Mouse (Mus musculus) lung, adult 2 months (tissue): ENCODE data around the gene Lsm11.

ENCODE experiments used
- CTCF ChIP-seq: fragments of 200-500 bp; IDR thresholded peaks from 2 replicates; pipeline ENCODE4 v1.5.1; 2011; ENCODE audit warnings: mild to moderate bottlenecking, low read length, control low read depth; ENCODE audit not compliant: insufficient read depth
- POLR2A ChIP-seq: fragments of 200-500 bp; IDR thresholded peaks from 2 replicates; pipeline ENCODE4 v1.6.1; 2011; ENCODE audit warnings: low read depth, mild to moderate bottlenecking, control low read depth, low read length, borderline replicate concordance; ENCODE audit errors: extremely low read depth

- no peak for TF ChIP-seq CTCF
- no peak for TF ChIP-seq POLR2A
Observed at GRCm38 (mm10) chr11:45968466-45968865, 23.7 kb upstream of the Lsm11 start.
